Mouse (Mus musculus) lung, postnatal 36 days (tissue): ENCODE results near the gene Cnot10.

ENCODE experiments used
- DNase-seq: peaks from one replicate; pipeline ENCODE4 v3.0.0; 2022; ENCODE audit warnings: mixed read lengths

The Cnot10 gene

GRCm38 (mm10) chr9:114543882-114544753, 95.9 kb downstream of the Cnot10 start:
- no peak for DNase-seq

- DNase-seq = no peak
Observed at GRCm38 (mm10) chr9:114541279-114541741, 98.7 kb downstream of the Cnot10 start.

- DNase-seq = no peak
Observed at GRCm38 (mm10) chr9:114538996-114539563, 100.9 kb downstream of the Cnot10 start.

GRCm38 (mm10) chr9:114536628-114537027, 103.4 kb downstream of the Cnot10 start:
- no peak for DNase-seq
